ENCODE assay signal across 9 mouse cellular contexts in the genomic region with DNA sequence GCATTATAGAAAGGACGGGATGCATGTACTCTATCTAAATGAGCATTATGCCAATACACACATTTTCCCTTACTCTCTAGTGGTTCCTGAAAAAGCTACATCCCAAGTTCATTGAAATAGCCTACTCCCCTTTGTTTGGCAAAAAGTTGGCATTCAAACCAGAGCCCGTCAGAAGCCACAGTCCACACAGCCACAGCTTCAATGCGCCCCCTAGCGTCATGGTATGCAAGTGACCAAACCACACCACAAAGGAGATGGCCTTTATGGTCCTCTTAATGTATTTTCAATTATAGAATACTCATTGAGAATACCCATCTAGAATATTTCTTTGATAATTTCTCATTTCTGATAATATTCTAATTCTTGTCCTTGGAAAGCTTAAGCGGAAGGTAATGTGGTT.
DNase-seq lines count a peak whose midpoint lies in the region; ATAC-seq and TF ChIP-seq lines count a peak whose summit lies in the region.
"Had no signal": no experiment of that assay in that cellular context is flagged by ENCODE, and none has a peak within 500 bp of the region (broad histone marks: within the 10 kb centered on the region; RNA-seq: fewer than 3 reads in every experiment).

No protein-coding gene starts in this region.

- no peak for TF ChIP-seq POLR2A in cerebellum, adult 2 months (IDR thresholded peaks at IDR 0.05; ENCODE audit: borderline replicate concordance, insufficient read depth, low read length)

- 30% methylated on average over 5 of the region's 5 CpGs for WGBS in cerebellum, adult 2 months

- CTCF ChIA-PET in Patski (lab: Charles Lee), result interaction anchor here (0.9 kb wide), 1 partner anchor 21 kb away, joined by 3 read pairs; no protein-coding TSS in a partner anchor

- peaks cover 14% of the 10 kb centered on the region for H3K27me3 ChIP-seq in Patski
- no peaks in the 10 kb centered on the region for H3K27me3 ChIP-seq in cerebellum, adult 2 months (ENCODE audit: control insufficient read depth, insufficient read depth, low read length)
- H3K27me3 ChIP-seq: megakaryocyte, embryonic 14.5 days had no signal

- H3K4me1 ChIP-seq in cerebellum, adult 2 months (ENCODE audit: control insufficient read depth, insufficient read depth, low read length), result no peaks in the 10 kb centered on the region
- H3K4me1 ChIP-seq: megakaryocyte, embryonic 14.5 days had no signal

- in situ Hi-C loops in Patski (cut with MboI; ENCODE audit: low pct_unique_long_range_greater_than_20kb), result loop anchor here (25.0 kb wide), 1 partner anchor 1051 kb away; a partner anchor contains a TSS

- H3K27ac ChIP-seq in cerebellum, adult 2 months (ENCODE audit: insufficient read depth, low read length), result no peak overlapping the region

- no peak overlapping the region for H3K4me3 ChIP-seq in cerebellum, adult 2 months (replicated peaks; ENCODE audit: insufficient read depth, low read depth, low read length)
- H3K4me3 ChIP-seq: megakaryocyte, embryonic 14.5 days had no signal

- no peak for ATAC-seq in Patski

- POLR2A ChIA-PET in Patski (lab: Charles Lee), result no interaction called here

- DNase-seq in kidney, adult 8-10 months, result peak; percentile 7 to 30
- DNase-seq in kidney, adult 11 months, result no peak
- no peak for DNase-seq in Patski (ENCODE audit: low read depth, low spot score)
- DNase-seq in cerebellum, adult 2 months, result peak; percentile 56 to 71
- peak; percentile 61 for DNase-seq in forelimb bud, embryonic 11.5 days (ENCODE audit: low read depth, low spot score)
- peak; percentile 23 to 50 for DNase-seq in layer of hippocampus, postnatal 14 days (ENCODE audit: low spot score in 2 of 2)
- DNase-seq in mesoderm, embryonic 11.5 days (ENCODE audit: low read depth, low spot score), result peak; percentile 67
- no peak for DNase-seq in MN1 (ENCODE audit: low spot score)

- peak; percentile 85 for TF ChIP-seq CTCF in Patski (IDR thresholded peaks at IDR 0.05)
- peak; percentile 73 for TF ChIP-seq CTCF in cerebellum, adult 2 months (IDR thresholded peaks at IDR 0.05; ENCODE audit: borderline replicate concordance, insufficient read depth, low read depth, low read length)

Comparison
In these comparisons a context has a peak if more than half of its experiments do, and no peak if none do; other contexts are left out.
1. DNase-seq: peak in kidney, adult 8-10 months (2 of 2), cerebellum, adult 2 months (2 of 2), forelimb bud, embryonic 11.5 days (single experiment), layer of hippocampus, postnatal 14 days (2 of 2) and mesoderm, embryonic 11.5 days (single experiment); none in kidney, adult 11 months (single experiment), Patski (single experiment) and MN1 (single experiment).